Comparison of ENCODE assay signal across 13 mouse cellular contexts in genomic region chr15:6059790-6060189, GRCm38 (mm10).
DNase-seq lines count a peak whose midpoint lies in the region; ATAC-seq and TF ChIP-seq lines count a peak whose summit lies in the region.
"Had no signal": no experiment of that assay in that cellular context is flagged by ENCODE, and none has a peak within 500 bp of the region (broad histone marks: within the 10 kb centered on the region; RNA-seq: fewer than 3 reads in every experiment).

No protein-coding gene starts in this region.

- no peaks in the 10 kb centered on the region for H3K36me3 ChIP-seq in liver, embryonic 14.5 days (replicated peaks; ENCODE audit: control insufficient read depth, insufficient read depth, low read depth)
- H3K36me3 ChIP-seq in kidney, embryonic 16.5 days (ENCODE audit: insufficient read depth, low read length) = no peaks in the 10 kb centered on the region
- no peaks in the 10 kb centered on the region for H3K36me3 ChIP-seq in midbrain, embryonic 13.5 days
- H3K36me3 ChIP-seq: limb, embryonic 10.5 days had no signal

- H3K9me3 ChIP-seq in liver, embryonic 14.5 days (ENCODE audit: control insufficient read depth, low read length) = no peaks in the 10 kb centered on the region
- no peaks in the 10 kb centered on the region for H3K9me3 ChIP-seq in kidney, embryonic 16.5 days (ENCODE audit: low read length)
- H3K9me3 ChIP-seq in midbrain, embryonic 13.5 days = no peaks in the 10 kb centered on the region
- H3K9me3 ChIP-seq: limb, embryonic 10.5 days had no signal

- TF ChIP-seq EP300 in liver, embryonic 14.5 days (IDR thresholded peaks at IDR 0.05; ENCODE audit: low read depth) = peak; percentile 95

- no peak for TF ChIP-seq CTCF in liver, embryonic 14.5 days (IDR thresholded peaks at IDR 0.05; ENCODE audit: low read depth)

- DNase-seq in adrenal gland, adult 2 months = peak; percentile 13
- DNase-seq in adrenal gland, postnatal 14 days = no peak
- peak; percentile 25 for DNase-seq in 416B (ENCODE audit: low read depth)
- peak; percentile 90 for DNase-seq in c-Kit-positive CD71-positive TER-119-positive erythroid progenitor cells, embryonic 14.5 days (ENCODE audit: low spot score)
- peak; percentile 84 to 90 (median 87) for DNase-seq in liver, embryonic 14.5 days (ENCODE audit: low read depth in 3 of 3, low spot score in 3 of 3)
- no peak for DNase-seq in ovary, postnatal 10 days (ENCODE audit: low spot score)
- DNase-seq: cerebellum, adult 9-11 months; gastrocnemius, postnatal 10 days; right cerebral cortex, postnatal 4 days had no signal

- H3K4me1 ChIP-seq in liver, embryonic 14.5 days (replicated peaks; ENCODE audit: control insufficient read depth in 2 of 2, insufficient read depth in 2 of 2, low read length in 1 of 2) = peaks cover 27 to 29% of the 10 kb centered on the region in 2 experiments
- H3K4me1 ChIP-seq in kidney, embryonic 16.5 days (ENCODE audit: insufficient read depth, low read length) = no peaks in the 10 kb centered on the region
- no peaks in the 10 kb centered on the region for H3K4me1 ChIP-seq in midbrain, embryonic 13.5 days (replicated peaks)

- WGBS in liver, embryonic 14.5 days (ENCODE audit: insufficient replicate concordance) = 16% methylated on average over 5 of the region's 5 CpGs
- WGBS in kidney, embryonic 16.5 days = 86% methylated on average over 5 of the region's 5 CpGs
- WGBS in midbrain, embryonic 13.5 days = 93% methylated on average over 5 of the region's 5 CpGs

- H3K27ac ChIP-seq in liver, embryonic 14.5 days = peak overlapping the region; percentile 86
- no peak overlapping the region for H3K27ac ChIP-seq in kidney, embryonic 16.5 days (ENCODE audit: low read length)
- H3K27ac ChIP-seq in midbrain, embryonic 13.5 days = no peak overlapping the region
- H3K27ac ChIP-seq: limb, embryonic 10.5 days had no signal

- no peaks in the 10 kb centered on the region for H3K27me3 ChIP-seq in liver, embryonic 14.5 days (ENCODE audit: control insufficient read depth, insufficient read depth, low read length)
- H3K27me3 ChIP-seq in kidney, embryonic 16.5 days (ENCODE audit: insufficient read depth, low read length) = no peaks in the 10 kb centered on the region
- H3K27me3 ChIP-seq in midbrain, embryonic 13.5 days = no peaks in the 10 kb centered on the region

- H3K4me2 ChIP-seq in liver, embryonic 14.5 days (ENCODE audit: low read depth) = peak overlapping the region; percentile 46
- no peak overlapping the region for H3K4me2 ChIP-seq in kidney, embryonic 16.5 days (replicated peaks; ENCODE audit: low read depth, low read length)
- H3K4me2 ChIP-seq in midbrain, embryonic 13.5 days (replicated peaks) = no peak overlapping the region

- peak overlapping the region; percentile 40; the same call in 1 of the 2 replicates for H3K9ac ChIP-seq in liver, embryonic 14.5 days (replicated peaks)
- H3K9ac ChIP-seq in kidney, embryonic 16.5 days (replicated peaks; ENCODE audit: low read length) = no peak overlapping the region
- no peak overlapping the region for H3K9ac ChIP-seq in midbrain, embryonic 13.5 days (replicated peaks)

- H3K4me3 ChIP-seq in liver, embryonic 14.5 days (ENCODE audit: insufficient read depth in 1 of 2, low read depth in 2 of 2, low read length in 2 of 2) = no peak overlapping the region
- no peak overlapping the region for H3K4me3 ChIP-seq in kidney, embryonic 16.5 days (ENCODE audit: low read length)
- H3K4me3 ChIP-seq in midbrain, embryonic 13.5 days (replicated peaks) = no peak overlapping the region
- H3K4me3 ChIP-seq: erythroblast, embryonic 14.5 days; limb, embryonic 10.5 days had no signal

- ATAC-seq in liver, embryonic 14.5 days (ENCODE audit: insufficient read depth) = peak; percentile 89
- no peak for ATAC-seq in kidney, embryonic 16.5 days (ENCODE audit: low FRiP score, low TSS enrichment)
- ATAC-seq in midbrain, embryonic 13.5 days = no peak

Comparison
In these comparisons a context has a peak if more than half of its experiments do, and no peak if none do; other contexts are left out.
1. DNase-seq: peak in adrenal gland, adult 2 months (single experiment), 416B (single experiment), c-Kit-positive CD71-positive TER-119-positive erythroid progenitor cells, embryonic 14.5 days (single experiment) and liver, embryonic 14.5 days (3 of 3); none in adrenal gland, postnatal 14 days (single experiment) and ovary, postnatal 10 days (single experiment).